Mouse (Mus musculus): ENCODE results near the gene Gm17571. TPM values are rescaled to one million over a fixed set of nuclear protein-coding genes. Genes with fewer than 3 reads are reported as not detected.

Gene Gm17571
- total RNA-seq (2021), result not detected
- long read RNA-seq, experiment 1, result 0 reads
- long read RNA-seq, experiment 2, result 0 reads

DNA sequence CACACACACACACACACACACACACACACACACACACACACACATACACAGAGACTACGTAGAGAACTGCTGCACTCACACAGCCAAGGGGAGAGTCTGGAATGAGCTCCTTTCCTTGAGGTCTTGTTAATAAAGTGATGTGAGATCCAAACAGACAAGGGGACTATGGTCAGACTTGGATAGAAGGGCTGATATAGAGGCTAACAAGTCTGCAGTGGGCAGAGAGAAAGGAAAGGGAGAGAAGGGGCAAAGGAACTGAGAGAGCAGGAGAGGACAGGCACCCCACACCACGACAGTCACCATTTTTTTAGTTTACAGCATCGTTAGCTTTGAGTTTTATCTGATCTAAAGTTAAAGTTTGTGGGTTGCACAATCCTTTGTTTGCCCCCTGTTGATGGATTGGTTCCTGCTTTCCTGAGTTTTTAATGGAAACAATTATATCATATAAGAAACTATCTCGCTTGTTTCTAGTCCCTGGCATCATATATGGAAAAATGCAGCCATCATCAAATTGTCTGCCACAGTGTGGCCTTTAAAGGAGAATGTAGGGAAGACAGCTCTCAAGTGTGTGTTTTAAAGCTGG lies at the start of gene Gm17571:
Gene Gm17571, minus strand, starts transcription at position 51 of the 583 bp plus-strand sequence.
- DNase-seq (ENCODE audit: low spot score in 2 of 2), result no peak

DNA sequence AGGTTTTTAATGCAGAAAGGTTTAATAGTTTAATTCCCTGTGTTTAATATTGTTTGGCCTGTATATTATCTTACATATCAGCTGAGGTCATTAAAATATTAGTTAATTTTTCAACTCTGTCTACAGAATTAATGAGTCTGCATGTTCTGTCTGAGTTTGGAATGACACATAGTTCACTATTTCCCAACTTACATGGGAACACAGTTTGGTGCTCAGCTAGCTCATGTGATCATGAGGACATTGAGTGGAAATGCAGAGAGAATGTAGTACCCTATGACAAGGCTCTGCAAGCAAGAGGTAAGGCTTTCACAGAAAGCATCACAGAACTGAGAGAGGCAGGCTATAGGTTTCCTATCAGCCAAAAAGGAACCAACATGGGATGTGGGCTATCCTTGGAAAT lies 49.0 kb upstream of the Gm17571 start:
- no peak for DNase-seq (ENCODE audit: low spot score in 2 of 2)

DNA sequence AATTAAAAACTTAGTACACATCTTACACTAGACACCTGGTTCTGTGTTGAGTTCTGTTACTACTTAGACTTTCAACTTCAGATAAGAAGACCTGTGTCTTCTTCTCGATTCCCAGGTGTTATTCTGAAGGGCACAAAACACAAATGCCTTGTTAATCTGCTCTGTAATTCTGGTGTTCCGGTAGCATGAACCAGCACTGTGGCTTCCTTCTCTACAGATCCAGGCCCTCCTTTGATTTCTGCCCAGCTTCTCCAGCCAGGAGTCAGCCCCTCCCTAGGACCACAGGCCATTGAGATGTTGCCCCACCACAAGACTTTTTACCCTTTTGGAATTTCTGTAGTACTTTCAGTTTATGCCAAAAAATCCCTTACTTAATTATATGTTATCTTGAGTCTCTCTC lies 47.2 kb upstream of the Gm17571 start:
- no peak for DNase-seq (ENCODE audit: low spot score in 2 of 2)

DNA sequence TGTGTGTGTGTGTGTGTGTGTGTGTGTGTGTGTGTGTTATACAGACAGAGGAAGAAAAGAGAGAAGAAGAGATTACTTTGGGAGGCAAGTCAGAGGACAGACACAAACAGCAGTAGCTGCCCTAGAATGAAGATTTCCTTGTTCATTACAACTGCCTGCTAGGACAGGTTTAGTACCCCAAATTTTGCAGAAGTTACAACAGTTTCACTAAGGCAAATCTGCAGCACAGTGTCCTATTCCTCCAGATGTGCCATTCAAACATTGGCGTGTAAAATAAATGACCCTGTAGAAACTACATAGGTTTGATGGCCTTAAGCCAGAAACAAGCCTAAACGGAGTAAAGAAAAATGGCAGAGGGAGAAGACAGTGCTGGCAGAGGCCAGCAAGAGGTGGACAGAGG lies 46.3 kb upstream of the Gm17571 start:
- no peak for DNase-seq (ENCODE audit: low spot score in 2 of 2)

DNA sequence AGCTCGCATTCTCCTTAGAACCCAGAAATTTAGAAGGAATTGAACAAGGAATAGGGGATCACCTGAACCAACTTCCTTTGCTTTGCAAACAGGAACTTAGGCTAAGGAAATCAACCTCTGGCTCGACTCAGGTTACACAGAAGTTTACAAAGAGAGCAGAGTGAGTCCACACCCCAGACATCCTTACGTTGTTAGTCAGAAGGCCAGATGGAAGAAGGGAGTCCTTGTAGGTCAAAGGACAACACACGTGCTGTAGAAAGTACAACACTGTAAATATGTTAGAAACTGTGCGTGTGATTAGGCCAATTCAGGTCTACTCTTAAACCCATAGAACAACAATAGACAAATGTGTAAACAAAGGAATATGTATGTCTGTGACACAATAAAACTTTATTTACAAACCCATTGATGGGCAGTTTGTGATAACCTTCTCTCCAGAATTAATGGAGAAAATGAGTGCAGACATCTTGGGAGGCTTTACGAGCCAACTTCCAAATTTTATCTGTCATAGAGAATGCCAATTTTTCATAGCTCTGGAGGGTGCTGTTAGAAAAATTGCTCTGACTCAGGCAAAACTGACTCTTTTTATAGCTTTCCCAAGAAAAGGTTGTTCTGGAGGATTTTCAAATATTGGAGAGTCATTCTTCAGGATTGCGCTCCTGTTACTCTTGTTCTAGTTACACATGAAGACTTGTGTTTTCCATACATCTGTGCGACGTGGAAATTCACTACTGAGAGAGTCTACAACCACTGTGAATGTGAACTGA lies 45.5 kb upstream of the Gm17571 start:
- no peak for DNase-seq (ENCODE audit: low spot score in 2 of 2)

DNA sequence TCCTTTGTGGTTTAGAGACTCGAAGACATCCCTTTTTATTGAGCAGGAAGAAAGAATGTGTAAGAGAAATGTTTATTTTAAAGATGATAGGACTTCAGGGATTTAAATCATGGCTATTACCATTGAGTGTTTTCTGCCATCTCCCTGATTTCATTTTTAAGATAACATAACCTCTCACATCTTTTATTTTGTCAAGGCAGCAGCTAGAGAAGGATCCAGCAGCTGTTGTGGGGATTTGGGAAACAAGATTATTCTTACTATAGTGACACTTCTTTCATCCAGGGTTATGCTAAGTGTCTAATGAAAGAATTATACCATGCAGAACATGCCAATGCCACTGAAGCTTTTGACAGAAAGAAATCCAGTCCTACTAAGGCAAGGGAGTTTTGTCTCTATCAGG lies 44.6 kb upstream of the Gm17571 start:
- no peak for DNase-seq (ENCODE audit: low spot score in 2 of 2)

DNA sequence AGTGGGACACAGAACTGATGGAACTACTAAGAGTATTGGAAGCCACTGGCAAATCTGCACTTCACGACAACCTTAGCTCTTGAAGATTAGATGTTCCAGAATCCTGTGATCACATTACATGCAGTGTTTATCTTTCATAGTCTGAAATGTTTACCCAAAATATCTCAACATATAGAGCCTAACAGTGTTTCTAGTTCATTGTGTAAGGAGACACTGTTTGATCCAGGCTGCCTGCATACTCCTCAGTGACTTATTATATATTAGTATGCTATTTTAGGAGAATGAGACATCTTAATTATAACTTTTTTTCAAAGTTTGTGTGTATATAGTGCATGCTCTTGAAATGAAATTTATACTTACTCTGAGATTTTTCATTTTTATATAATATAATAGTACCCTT lies 39.4 kb upstream of the Gm17571 start:
- DNase-seq (ENCODE audit: low spot score in 2 of 2), result no peak

DNA sequence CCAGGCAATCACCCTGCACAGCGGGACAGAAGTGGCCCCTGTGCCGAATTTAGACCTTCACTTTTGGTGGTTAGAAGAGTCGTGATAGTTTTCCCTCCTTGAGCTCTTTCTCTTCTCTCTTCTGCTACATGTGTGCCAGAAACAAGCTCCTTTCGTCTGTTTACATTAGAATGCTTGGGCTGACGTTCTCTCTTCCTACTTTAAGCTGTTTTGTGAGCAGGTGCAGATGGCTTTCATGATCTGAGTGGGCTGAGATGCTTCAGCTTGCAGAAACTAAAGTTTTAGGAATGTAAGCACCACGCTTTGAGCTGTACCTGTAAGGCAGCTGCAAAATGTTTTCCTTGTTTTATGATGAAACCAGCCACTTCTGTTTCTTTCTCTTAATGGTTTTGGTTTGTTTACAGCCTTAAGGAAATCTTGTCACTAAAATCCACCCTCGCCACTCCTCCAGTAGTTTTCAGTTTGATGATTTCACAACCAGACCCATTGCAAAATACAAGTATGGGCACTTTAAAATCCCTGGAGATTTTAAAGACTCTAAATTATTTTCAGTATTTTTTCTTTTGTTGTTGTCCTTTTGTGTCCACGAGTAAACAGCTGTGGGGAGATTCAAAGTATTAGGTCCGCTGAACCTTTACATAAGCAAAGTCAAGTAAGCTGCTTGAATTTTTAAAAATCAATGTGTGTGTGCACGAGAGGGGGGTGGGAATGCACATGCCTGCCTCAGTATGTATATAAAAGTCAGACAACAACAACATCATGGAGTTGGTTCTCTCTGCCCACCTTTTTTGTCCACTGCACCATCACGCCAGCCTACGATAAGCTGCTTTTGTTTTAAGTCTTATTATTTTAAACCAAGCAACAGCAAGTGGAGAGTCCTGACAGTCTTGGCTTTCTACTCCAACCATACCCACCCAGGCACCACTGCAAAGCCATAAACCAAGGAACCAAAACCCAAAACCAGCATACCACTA lies 38.0 kb upstream of the Gm17571 start:
- no peak for DNase-seq (ENCODE audit: low spot score in 2 of 2)

DNA sequence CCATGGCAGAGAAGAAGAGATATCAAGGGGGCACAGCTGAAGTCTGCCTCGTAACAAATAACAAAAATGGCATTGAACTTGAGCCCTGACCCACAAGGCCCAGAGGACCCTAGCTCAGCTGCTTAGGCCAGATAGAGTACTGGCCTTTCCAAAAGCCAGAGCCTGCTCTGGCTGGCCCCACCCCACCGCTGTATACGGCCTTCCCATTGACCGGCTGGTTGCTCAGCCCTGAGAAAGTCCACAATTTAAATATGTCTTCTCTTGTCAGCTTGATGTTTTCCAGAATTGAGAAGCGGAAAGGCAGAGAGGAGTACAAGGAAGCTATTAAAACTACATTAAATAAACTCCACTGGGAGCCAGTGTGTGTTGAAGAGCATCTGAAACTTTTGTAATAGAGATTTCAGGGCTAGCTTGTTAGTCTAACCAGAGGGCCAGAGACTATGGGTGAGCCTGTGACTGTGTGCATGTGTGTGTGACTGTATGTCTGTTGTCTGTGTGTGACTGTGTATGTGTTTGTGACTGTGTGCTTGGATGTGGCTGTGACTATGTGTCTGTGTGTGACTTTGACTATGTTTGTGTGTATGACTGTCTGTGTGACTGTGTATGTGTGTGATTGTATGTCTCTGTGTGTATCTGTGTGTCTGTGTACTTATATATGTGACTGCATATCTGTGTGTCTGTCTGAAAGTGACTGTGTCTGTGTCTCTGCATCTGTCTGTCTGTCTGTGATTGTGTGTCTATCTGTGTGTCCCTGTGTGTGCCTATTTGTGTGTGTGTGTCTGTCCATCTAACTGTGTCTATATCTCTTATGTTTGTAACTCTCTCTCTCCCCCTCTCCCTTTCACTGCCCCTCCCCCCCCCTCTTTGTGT lies 36.9 kb upstream of the Gm17571 start:
- no peak for DNase-seq (ENCODE audit: low spot score in 2 of 2)

DNA sequence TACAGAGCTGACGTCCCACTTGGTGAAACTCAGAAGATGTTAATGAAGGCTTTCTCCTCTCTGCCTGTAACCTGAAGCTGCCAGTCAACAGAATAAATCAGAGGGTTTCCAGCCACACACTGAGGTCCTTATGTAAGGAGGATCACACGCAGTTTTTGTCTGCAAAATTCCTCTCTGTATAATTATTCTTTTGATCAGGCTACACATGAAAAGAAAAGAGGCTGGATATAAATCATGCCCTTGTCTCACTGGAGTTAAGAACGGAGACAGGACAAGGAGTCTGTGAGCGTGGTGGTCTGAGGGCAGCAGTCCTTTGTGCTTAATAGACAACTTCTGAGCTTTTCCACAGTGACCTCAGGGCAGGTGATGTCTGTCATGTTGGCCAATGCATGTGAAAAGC lies 32.7 kb upstream of the Gm17571 start:
- no peak for DNase-seq (ENCODE audit: low spot score in 2 of 2)

DNA sequence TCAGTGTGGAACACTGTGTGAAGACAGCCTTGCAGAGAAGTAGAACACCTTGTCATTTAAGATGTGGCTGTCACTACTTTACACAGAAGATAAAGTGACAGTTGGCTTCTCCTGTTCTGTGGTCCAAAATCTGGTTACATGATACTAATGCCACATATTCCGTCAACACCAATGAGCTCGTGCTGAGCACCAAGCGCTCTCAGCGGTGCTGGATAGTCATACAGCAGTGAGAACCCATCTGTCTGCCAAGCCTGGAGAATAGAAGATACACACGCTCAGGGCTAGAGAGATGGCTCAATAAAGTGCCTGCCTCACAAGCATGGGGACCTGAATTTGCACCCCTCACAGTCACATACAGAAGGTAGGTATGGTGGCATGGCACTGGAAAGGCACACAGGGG lies 28.4 kb upstream of the Gm17571 start:
- no peak for DNase-seq (ENCODE audit: low spot score in 2 of 2)

DNA sequence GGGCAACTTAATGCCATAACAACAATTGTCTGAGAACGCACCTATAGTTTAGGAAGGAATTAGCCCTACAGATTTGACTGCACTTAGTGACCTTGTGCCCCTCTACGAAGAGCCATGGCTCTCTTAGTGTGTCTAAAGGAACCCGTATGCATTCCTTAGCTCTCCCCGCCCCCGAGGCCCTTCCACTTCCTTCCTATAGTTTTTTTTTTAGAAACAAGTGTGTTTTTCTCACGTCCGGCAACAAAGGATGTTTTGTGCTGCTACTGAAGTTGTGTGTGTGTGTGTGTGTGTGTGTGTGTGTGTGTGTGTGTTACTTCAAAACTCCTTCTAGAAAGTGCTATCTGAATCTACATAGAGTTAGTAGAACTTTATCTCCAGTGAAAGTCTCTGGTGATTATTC lies 23.5 kb upstream of the Gm17571 start:
- DNase-seq (ENCODE audit: low spot score in 2 of 2), result no peak

DNA sequence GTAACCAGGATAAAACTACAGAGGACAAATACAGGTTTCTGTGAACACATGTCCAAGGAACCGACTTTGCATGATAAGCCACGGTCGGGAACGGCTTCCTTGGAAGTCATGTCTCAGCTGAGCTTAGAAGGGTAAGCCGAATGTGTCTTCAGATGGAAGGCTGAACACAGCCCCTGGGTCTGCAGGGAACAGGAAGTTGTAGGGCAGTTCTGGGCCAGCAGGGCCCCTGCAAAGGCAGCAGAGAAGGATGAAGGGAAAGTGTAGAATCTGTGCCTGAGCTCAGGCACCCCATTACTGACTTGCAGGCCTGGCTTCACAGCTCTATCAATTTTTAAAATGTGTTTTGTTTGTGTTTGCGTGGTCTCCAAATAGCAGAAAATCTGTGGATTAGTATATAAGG lies 22.2 kb upstream of the Gm17571 start:
- no peak for DNase-seq (ENCODE audit: low spot score in 2 of 2)

DNA sequence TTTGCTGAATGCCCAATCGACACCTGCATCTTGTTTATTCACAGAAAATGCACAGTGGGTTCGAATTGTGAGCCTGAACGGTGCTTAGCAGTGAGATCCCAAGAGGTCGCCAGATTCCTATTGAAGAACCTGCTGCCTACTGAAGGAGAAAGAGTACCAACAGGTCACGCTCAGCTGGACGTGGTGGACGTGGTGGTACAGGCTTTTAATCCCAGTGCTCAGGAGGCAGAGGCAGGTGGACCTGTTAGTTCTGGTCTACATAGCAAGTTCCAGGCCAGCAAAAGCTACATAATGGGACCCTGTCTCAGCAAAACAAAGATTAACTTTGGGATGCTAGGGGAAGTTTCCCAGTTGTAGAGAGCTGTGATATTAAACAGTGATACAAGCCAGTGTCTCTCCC lies 21.2 kb upstream of the Gm17571 start:
- no peak for DNase-seq (ENCODE audit: low spot score in 2 of 2)

DNA sequence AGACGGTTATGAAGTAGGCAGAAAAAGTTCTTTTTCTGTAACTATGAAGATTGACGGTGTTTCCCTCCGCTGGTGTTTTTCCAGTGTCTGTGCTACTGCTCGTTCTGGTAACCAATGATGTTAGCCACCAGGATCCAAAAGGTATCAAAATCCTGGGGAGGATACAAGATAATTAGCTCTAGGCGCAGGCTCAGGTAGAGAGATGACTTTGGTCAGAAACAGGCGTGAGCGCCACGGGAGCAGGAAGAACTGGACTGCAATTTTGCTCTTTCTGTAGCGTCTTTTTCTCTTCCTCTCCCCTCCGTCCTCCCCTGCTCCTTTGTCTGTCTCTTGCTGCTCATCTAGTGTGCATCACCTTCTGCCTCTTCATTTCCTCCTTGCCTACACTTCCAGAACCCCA lies 20.3 kb upstream of the Gm17571 start:
- no peak for DNase-seq (ENCODE audit: low spot score in 2 of 2)

DNA sequence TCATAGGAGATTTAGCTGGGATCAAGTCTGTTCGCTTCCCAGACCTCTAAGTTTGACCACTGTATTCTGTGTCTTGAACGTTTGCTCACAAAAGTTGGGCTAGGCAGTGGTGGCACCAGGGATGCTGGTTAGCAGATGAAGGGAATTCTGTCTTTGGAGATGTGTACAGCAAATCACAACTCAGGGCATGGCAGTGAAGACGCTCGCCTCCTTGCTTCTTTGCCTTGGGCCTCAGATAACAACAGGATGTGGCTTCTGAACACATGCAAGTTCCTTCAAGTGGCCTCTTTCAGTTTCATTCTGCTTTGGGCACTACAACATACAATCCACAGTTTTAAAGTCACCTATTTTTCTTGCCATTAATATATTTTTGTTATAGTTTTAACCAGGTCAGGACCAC lies 19.8 kb upstream of the Gm17571 start:
- no peak for DNase-seq (ENCODE audit: low spot score in 2 of 2)

DNA sequence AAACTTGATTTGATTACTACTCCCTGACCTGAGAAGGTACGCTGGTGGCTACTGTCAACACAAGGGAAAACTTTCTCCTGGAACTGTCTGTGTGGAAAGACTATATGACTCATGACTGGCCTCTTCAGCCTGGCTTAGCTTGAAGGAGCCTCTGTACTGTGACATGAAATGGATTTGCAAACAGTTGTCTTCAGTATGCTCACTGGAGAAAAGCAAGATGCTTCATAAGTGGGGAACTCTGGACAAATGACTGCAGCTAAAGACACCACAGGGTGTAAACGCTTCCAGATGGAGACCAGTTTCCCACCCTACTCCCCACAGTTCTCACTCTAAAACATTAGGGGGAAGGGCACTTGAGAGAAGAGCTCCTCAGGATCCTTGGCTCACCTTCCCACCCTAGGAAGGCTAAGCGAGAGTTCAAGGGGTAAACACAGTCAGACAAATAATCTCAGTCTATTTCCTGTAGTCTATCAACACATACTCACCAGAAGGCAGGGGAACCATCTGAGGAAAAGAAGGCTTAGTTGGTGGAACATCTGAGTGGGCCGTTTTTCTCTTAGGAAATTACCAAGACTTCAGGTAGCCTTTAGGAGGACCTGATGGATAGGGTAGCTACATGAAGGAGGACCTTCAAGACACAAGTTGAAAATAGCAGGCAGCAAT lies 18.9 kb upstream of the Gm17571 start:
- DNase-seq (ENCODE audit: low spot score in 2 of 2), result no peak

DNA sequence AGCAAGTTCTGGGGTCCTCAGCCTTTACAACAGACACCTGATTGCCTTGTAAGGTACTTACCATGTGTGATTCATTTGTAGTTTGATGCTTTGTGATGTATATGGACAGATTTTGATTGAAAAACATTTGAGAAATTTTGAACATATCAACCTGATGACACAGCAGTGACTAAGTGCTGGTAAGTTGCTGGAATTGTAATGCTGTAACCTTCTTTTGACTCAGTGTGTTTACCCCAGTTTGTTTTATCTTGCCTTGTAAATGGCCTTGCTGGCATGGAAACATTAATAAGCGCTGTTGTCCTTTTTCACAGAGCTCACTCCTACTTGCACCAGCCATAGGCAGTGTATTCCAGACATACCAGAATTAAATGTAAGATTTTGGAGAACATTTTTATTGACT lies 14.4 kb upstream of the Gm17571 start:
- DNase-seq (ENCODE audit: low spot score in 2 of 2), result no peak

DNA sequence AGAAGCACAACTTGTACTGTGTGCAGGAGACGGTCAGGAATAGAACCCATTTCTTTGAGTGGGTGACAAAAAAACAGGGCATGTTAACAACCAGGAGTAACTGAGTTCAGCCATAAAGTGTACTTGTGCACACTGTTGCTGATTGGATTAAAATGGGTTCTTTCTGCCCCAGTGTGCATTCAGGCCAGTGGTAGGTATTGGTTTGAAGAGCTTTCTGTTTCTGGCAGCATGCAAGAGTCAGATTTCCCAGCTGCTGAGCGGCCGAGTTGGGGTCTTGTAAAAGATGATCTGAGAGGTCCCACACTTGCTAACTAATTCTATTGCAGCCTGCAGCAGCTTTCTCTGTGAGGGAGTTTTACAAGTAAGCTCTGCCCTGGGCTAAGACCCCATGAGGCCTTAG lies 13.5 kb upstream of the Gm17571 start:
- no peak for DNase-seq (ENCODE audit: low spot score in 2 of 2)

DNA sequence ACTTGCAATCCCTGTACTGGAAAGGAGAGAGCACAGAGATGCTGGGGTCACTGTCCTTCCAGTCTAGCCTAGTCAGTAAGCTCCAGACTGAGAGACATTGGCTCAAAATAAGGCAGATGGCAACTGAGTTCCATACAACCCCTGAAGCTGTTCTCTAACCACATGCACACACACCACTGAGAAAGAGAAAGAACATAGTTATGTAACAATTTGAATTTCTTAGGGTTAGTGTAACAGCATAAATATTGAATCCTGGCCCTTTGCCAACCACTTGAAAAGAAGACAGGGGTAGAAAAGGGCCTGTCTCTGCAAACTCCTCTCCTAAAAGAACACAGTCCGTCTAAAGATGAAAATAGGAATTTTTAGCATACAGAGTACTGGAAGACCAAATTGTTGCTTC lies 12.8 kb upstream of the Gm17571 start:
- no peak for DNase-seq (ENCODE audit: low spot score in 2 of 2)
